Mouse (Mus musculus) heart, adult 2 months (tissue): ENCODE results near the gene Arhgef2.

Source experiments
- CTCF ChIP-seq: fragments of 200-600 bp; IDR thresholded peaks from 2 replicates; pipeline ENCODE4 v1.8.1; 2022; ENCODE audit warnings: antibody characterized with exemption, mild to moderate bottlenecking, moderate library complexity
- EP300 ChIP-seq: fragments of 200-500 bp; IDR thresholded peaks from 2 replicates; pipeline ENCODE4 v1.6.1; 2011; ENCODE audit warnings: low read depth, low read length, control low read depth; ENCODE audit not compliant: insufficient read depth
- POLR2A ChIP-seq: fragments of 200-500 bp; IDR thresholded peaks from 2 replicates; pipeline ENCODE4 v1.6.1; 2011; ENCODE audit warnings: mild to moderate bottlenecking, low read depth, low read length, control low read depth; ENCODE audit not compliant: insufficient read depth

DNA sequence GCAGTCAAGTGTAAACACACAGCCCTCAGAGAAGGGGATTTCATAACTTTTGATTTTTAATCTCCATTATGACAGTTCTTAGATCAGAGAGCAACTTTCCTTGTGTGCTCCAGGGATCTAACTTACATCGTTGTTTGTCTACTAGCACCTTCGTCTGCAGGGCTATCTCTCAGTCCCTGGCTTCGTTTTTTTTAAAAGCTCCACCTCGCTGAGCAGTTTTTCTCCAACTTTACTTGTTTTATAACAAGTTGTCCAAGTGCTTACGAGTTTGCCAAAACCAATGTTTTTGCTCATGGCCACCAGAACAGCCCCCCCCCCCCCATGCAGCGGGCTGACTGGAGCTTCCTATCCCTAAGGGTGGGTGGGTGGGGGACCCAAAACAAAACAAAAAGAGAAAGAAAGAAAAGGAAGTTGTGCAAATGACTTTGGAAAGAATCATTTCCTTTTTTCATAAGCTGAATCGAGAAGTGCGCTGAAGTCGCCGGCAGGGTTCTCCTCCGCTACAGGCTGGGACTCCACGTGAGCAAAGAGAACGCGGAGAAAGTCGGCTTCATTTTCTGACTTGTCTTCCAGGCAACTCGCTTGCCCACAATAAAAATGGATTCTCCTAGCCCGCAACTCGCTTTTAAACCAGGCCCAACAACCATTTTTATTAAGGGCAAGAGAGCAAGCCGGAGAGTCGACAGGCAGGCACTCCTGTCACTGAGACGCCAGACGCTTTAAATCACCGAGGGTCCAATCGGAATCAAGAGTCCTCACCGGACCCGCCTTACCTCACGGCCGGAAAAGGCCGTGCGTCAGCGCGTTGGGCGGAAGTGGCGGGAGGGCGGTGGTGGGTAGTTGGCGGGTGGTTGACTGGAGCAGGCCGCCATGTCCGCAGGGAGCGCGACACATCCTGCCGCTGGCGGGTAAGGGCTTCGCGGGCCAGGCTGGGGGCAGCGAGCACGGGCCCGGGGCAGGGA, 79.5 kb downstream of the Arhgef2 start, which contains the start of gene Khdc4:
- no peak for TF ChIP-seq CTCF
- TF ChIP-seq POLR2A = peak; percentile 82
- peak; percentile 86; the same call in 1 of the 2 replicates for TF ChIP-seq EP300
